Mouse (Mus musculus): ENCODE measurements at regions not wholly inside any gene's neighbourhood (a gene's known extent, or its start where the extent isn't known, plus 50 kb on each side); places are given as distances from the start of the nearest gene placed in this dataset.

DNA sequence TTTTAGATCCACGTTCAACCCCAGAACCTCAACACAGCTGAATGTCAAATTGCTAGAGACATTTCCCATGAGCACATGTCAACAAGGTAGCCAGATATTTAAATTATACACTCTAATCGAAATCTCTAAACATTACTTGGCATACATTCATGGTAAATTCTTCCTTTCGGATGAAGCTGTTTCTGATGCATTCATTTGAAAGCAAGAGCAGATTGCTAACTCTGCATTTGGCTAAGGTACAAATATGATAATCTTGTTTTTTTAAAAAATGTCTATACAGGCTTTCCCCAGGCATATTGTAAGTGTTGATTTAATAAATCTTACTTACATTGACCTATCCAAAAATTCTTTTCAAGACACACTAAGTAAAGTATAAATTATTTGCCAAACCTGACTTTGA, 153.9 kb upstream of the Rspo3 start:
- TF ChIP-seq POLR2A (IDR thresholded peaks at IDR 0.05; ENCODE audit: extremely low read depth, insufficient read depth, low read length), result no peak
- no peak for TF ChIP-seq CTCF (IDR thresholded peaks at IDR 0.05; ENCODE audit: low read depth, low read length)

All from liver, adult 2 months (tissue).